Comparison of ENCODE assay signal across 17 mouse cellular contexts in genomic region chrX:10911127-10912061, GRCm38 (mm10).
DNase-seq lines count a peak whose midpoint lies in the region; ATAC-seq and TF ChIP-seq lines count a peak whose summit lies in the region.
"Had no signal": no experiment of that assay in that cellular context is flagged by ENCODE, and none has a peak within 500 bp of the region (broad histone marks: within the 10 kb centered on the region; RNA-seq: fewer than 3 reads in every experiment).

No protein-coding gene starts in this region.

- H3K36me3 ChIP-seq in neural tube, embryonic 15.5 days: no peaks in the 10 kb centered on the region
- H3K36me3 ChIP-seq: embryonic facial prominence, embryonic 12.5 days; heart, embryonic 12.5 days; limb, embryonic 10.5 days; liver, embryonic 15.5 days had no signal

- TF ChIP-seq CTCF in cerebellum, adult 2 months (IDR thresholded peaks at IDR 0.05; ENCODE audit: borderline replicate concordance, insufficient read depth, low read depth, low read length): no peak

- no peak overlapping the region for H3K27ac ChIP-seq in cerebellum, adult 2 months (ENCODE audit: insufficient read depth, low read length)
- no peak overlapping the region for H3K27ac ChIP-seq in neural tube, embryonic 15.5 days (replicated peaks)
- H3K27ac ChIP-seq: embryonic facial prominence, embryonic 12.5 days; limb, embryonic 10.5 days; liver, embryonic 15.5 days had no signal

- WGBS in cerebellum, adult 2 months: 45% methylated on average over 14 of the region's 14 CpGs
- WGBS in neural tube, embryonic 15.5 days: 78% methylated on average over 14 of the region's 14 CpGs

- ATAC-seq in cerebellum, adult (ENCODE audit: insufficient number of reproducible peaks, low FRiP score, low TSS enrichment): no peak
- peak; percentile 47; the same call in 1 of the 2 replicates for ATAC-seq in neural tube, embryonic 15.5 days (ENCODE audit: low FRiP score)

- no peak overlapping the region for H3K4me3 ChIP-seq in cerebellum, adult 2 months (replicated peaks; ENCODE audit: insufficient read depth, low read depth, low read length)
- no peak overlapping the region for H3K4me3 ChIP-seq in neural tube, embryonic 15.5 days (replicated peaks)
- H3K4me3 ChIP-seq: embryonic facial prominence, embryonic 12.5 days; heart, embryonic 12.5 days; limb, embryonic 10.5 days; liver, embryonic 15.5 days had no signal

- H3K27me3 ChIP-seq in cerebellum, adult 2 months (ENCODE audit: control insufficient read depth, insufficient read depth, low read length): no peaks in the 10 kb centered on the region
- no peaks in the 10 kb centered on the region for H3K27me3 ChIP-seq in neural tube, embryonic 15.5 days (replicated peaks)
- H3K27me3 ChIP-seq: embryonic facial prominence, embryonic 12.5 days; heart, embryonic 12.5 days; liver, embryonic 15.5 days had no signal

- TF ChIP-seq POLR2A in cerebellum, adult 2 months (IDR thresholded peaks at IDR 0.05; ENCODE audit: borderline replicate concordance, insufficient read depth, low read length): no peak

- no peaks in the 10 kb centered on the region for H3K9me3 ChIP-seq in neural tube, embryonic 15.5 days (replicated peaks)
- H3K9me3 ChIP-seq: embryonic facial prominence, embryonic 12.5 days; heart, embryonic 12.5 days; limb, embryonic 10.5 days; liver, embryonic 15.5 days had no signal

- no peaks in the 10 kb centered on the region for H3K4me1 ChIP-seq in cerebellum, adult 2 months (ENCODE audit: control insufficient read depth, insufficient read depth, low read length)
- H3K4me1 ChIP-seq in neural tube, embryonic 15.5 days: no peaks in the 10 kb centered on the region
- H3K4me1 ChIP-seq: embryonic facial prominence, embryonic 12.5 days; limb, embryonic 10.5 days; liver, embryonic 15.5 days had no signal

- H3K9ac ChIP-seq in neural tube, embryonic 15.5 days (replicated peaks): no peak overlapping the region
- H3K9ac ChIP-seq: embryonic facial prominence, embryonic 12.5 days; heart, embryonic 12.5 days; liver, embryonic 15.5 days had no signal

- DNase-seq in cerebellum, adult 2 months: peak; percentile 10 to 30
- DNase-seq in kidney, adult 11 months: peak; percentile 53
- DNase-seq in kidney, postnatal 4 days: no peak
- DNase-seq in retina, postnatal 1 day: peak; percentile 5
- no peak for DNase-seq in retina, embryonic 14.5 days (ENCODE audit: low spot score)
- no peak for DNase-seq in frontal cortex, postnatal 36 days (ENCODE audit: low spot score in 2 of 2)
- DNase-seq: adrenal gland, adult 8-10 months; cerebellum, adult 11-12 months; gastrocnemius, postnatal 25 days; lung, postnatal 4 days; thymus, postnatal 25 days had no signal

- H3K4me2 ChIP-seq in neural tube, embryonic 15.5 days: no peak overlapping the region
- H3K4me2 ChIP-seq: embryonic facial prominence, embryonic 12.5 days; heart, embryonic 12.5 days; liver, embryonic 15.5 days had no signal

Comparison
In these comparisons a context has a peak if more than half of its experiments do, and no peak if none do; other contexts are left out.
1. DNase-seq: peak in cerebellum, adult 2 months (2 of 2), kidney, adult 11 months (single experiment) and retina, postnatal 1 day (single experiment); none in kidney, postnatal 4 days (0 of 2), retina, embryonic 14.5 days (single experiment) and frontal cortex, postnatal 36 days (0 of 2).